Mouse (Mus musculus): ENCODE results near the gene Pigw. TPM values are rescaled to one million over a fixed set of nuclear protein-coding genes. Genes with fewer than 3 reads are reported as not detected.

Pigw gene
- total and polyA plus RNA-seq, 3 experiments: 2.7 to 3.5 TPM; not detected in 1

- no peak for TF ChIP-seq ZMIZ1 (IDR thresholded peaks at IDR 0.05; ENCODE audit: low read depth, low read length)
- no peak for TF ChIP-seq ZNF384 (IDR thresholded peaks at IDR 0.05; ENCODE audit: low read depth, low read length)
- TF ChIP-seq MAX (IDR thresholded peaks at IDR 0.05; ENCODE audit: low read length): no peak
- TF ChIP-seq MAFK (IDR thresholded peaks at IDR 0.05; ENCODE audit: borderline replicate concordance, low read depth, low read length): no peak
- no peak for TF ChIP-seq SIN3A (IDR thresholded peaks at IDR 0.05; ENCODE audit: low read length)
- no peak for TF ChIP-seq UBTF (IDR thresholded peaks at IDR 0.05; ENCODE audit: borderline replicate concordance, insufficient read depth, low read depth, low read length)
- Histone ChIP-seq H3K9ac (ENCODE audit: control insufficient read depth, low read depth, low read length, poor library complexity, severe bottlenecking) (no peak overlapping the region), H3K36me3 (ENCODE audit: control insufficient read depth in 1 of 2, insufficient read depth in 2 of 2, low read length in 2 of 2) (peaks cover 0 to 5% of the 10 kb centered on the region in 2 experiments; a peak in 2 of 4 replicates)
These were observed 6.9 kb upstream of the Pigw start for GRCm38 (mm10) chr11:84886767-84887511.

DNA sequence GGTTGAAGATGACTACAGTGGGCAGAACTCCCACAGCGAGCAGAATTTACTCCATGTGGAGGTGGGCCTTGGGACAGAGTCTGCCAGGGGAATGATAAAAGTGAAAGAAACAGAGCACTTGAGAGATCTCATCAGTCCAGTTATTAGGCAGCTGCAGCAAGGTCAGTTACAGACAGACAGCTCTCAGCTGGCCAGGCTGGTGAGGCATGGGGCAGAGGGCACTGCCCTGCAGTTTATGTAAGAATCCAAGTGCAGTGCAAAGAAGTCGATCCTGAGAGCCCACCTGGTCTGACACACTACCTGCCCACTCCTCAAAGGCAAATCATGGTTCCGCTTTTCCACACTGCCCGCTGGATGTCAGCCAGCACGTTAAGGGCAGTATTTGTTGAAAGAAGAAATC lies 6.2 kb upstream of the Pigw start:
- Histone ChIP-seq H3K9ac (ENCODE audit: control insufficient read depth, low read depth, low read length, poor library complexity, severe bottlenecking) (no peak overlapping the region), H3K9me3 (replicated peaks; ENCODE audit: insufficient read depth, low read length) (no peaks in the 10 kb centered on the region), H3K4me3 (ENCODE audit: control insufficient read depth in 1 of 2, insufficient read depth in 1 of 2, low read depth in 2 of 2, low read length in 2 of 2) (no peak overlapping the region), H3K27me3 (ENCODE audit: control insufficient read depth in 1 of 2, insufficient read depth in 2 of 2, low read length in 2 of 2) (no peaks in the 10 kb centered on the region), H3K27ac (ENCODE audit: control insufficient read depth, low read depth, low read length) (no peak overlapping the region), H3K4me1 (ENCODE audit: control insufficient read depth in 1 of 2, insufficient read depth in 2 of 2, low read length in 2 of 2) (peaks cover 0 to 5% of the 10 kb centered on the region in 2 experiments; a peak in 2 of 4 replicates), H3K36me3 (ENCODE audit: control insufficient read depth in 1 of 2, insufficient read depth in 2 of 2, low read length in 2 of 2) (peaks cover 2 to 5% of the 10 kb centered on the region in 2 experiments; a peak in 3 of 4 replicates), H3K79me2 (ENCODE audit: control insufficient read depth, insufficient read depth, low read length, poor library complexity) (peaks cover 4% of the 10 kb centered on the region; the same call in 1 of the 2 replicates)
- no peak for TF ChIP-seq SIN3A (IDR thresholded peaks at IDR 0.05; ENCODE audit: low read length)
- no peak for DNase-seq (ENCODE audit: low read depth, low spot score)

More at GRCm38 (mm10) chr11:84886767-84887511, 6.9 kb upstream of the Pigw start:
- no peaks in the 10 kb centered on the region for H3K79me2 ChIP-seq (ENCODE audit: control insufficient read depth, insufficient read depth, low read length, poor library complexity)
- H3K4me3 ChIP-seq (ENCODE audit: control insufficient read depth in 1 of 2, insufficient read depth in 1 of 2, low read depth in 2 of 2, low read length in 2 of 2): no peak overlapping the region
- H3K27ac ChIP-seq (ENCODE audit: control insufficient read depth, low read depth, low read length): no peak overlapping the region
- H3K9me3 ChIP-seq (replicated peaks; ENCODE audit: insufficient read depth, low read length): no peaks in the 10 kb centered on the region
- DNase-seq (ENCODE audit: low read depth, low spot score): no peak
- no peaks in the 10 kb centered on the region for H3K4me1 ChIP-seq (ENCODE audit: control insufficient read depth in 1 of 2, insufficient read depth in 2 of 2, low read length in 2 of 2)
- H3K27me3 ChIP-seq (ENCODE audit: control insufficient read depth in 1 of 2, insufficient read depth in 2 of 2, low read length in 2 of 2): no peaks in the 10 kb centered on the region

GRCm38 (mm10) chr11:84885238-84885637 lies 5.2 kb upstream of the Pigw start:
- Histone ChIP-seq H3K9me3 (replicated peaks; ENCODE audit: insufficient read depth, low read length) (no peaks in the 10 kb centered on the region), H3K79me2 (ENCODE audit: control insufficient read depth, insufficient read depth, low read length, poor library complexity) (peaks cover 14% of the 10 kb centered on the region), H3K4me1 (ENCODE audit: control insufficient read depth in 1 of 2, insufficient read depth in 2 of 2, low read length in 2 of 2) (peaks cover 0 to 10% of the 10 kb centered on the region in 2 experiments; a peak in 3 of 4 replicates), H3K9ac (ENCODE audit: control insufficient read depth, low read depth, low read length, poor library complexity, severe bottlenecking) (no peak overlapping the region), H3K27ac (ENCODE audit: control insufficient read depth, low read depth, low read length) (no peak overlapping the region), H3K4me3 (ENCODE audit: control insufficient read depth in 1 of 2, insufficient read depth in 1 of 2, low read depth in 2 of 2, low read length in 2 of 2) (no peak overlapping the region), H3K27me3 (ENCODE audit: control insufficient read depth in 1 of 2, insufficient read depth in 2 of 2, low read length in 2 of 2) (no peaks in the 10 kb centered on the region), H3K36me3 (ENCODE audit: control insufficient read depth in 1 of 2, insufficient read depth in 2 of 2, low read length in 2 of 2) (peaks cover 3 to 5% of the 10 kb centered on the region in 2 experiments; a peak in 3 of 4 replicates)
- DNase-seq (ENCODE audit: low read depth, low spot score): no peak
- TF ChIP-seq USF1 (IDR thresholded peaks at IDR 0.05; ENCODE audit: low read depth, low read length) (no peak), GABPA (IDR thresholded peaks at IDR 0.05; ENCODE audit: low read depth, low read length) (no peak), GATA1 (IDR thresholded peaks at IDR 0.05; ENCODE audit: low read depth, low read length) (no peak), POLR2AphosphoS2 (IDR thresholded peaks at IDR 0.05; ENCODE audit: low read length) (no peak), NRF1 (IDR thresholded peaks at IDR 0.05; ENCODE audit: insufficient read depth, low read depth, low read length, poor library complexity, severe bottlenecking) (no peak), JUND (IDR thresholded peaks at IDR 0.05; ENCODE audit: low read depth, low read length) (no peak), ZMIZ1 (IDR thresholded peaks at IDR 0.05; ENCODE audit: low read depth, low read length) (no peak), MAFK (IDR thresholded peaks at IDR 0.05; ENCODE audit: borderline replicate concordance, low read depth, low read length) (no peak), KAT2A (conservative IDR thresholded peaks at IDR 0.05; ENCODE audit: low read depth, low read length) (no peak), CHD1 (IDR thresholded peaks at IDR 0.05; ENCODE audit: low read depth, low read length) (no peak), TAL1 (IDR thresholded peaks at IDR 0.05; ENCODE audit: low read length) (no peak), EP300 (IDR thresholded peaks at IDR 0.05; ENCODE audit: low read depth in 1 of 2, low read length in 2 of 2) (no peak), SMC3 (IDR thresholded peaks at IDR 0.05; ENCODE audit: low read depth, low read length) (no peak), ZC3H11A (IDR thresholded peaks at IDR 0.05; ENCODE audit: low read depth, low read length) (no peak)
